Mouse (Mus musculus): Measurements from ENCODE around the gene Tex2. TPM values are rescaled to one million over a fixed set of nuclear protein-coding genes. Genes with fewer than 3 reads are reported as not detected.

The Tex2 gene
- total and polyA plus RNA-seq, 3 experiments = 4.0 to 5.0 (median 4.5) TPM

DNA sequence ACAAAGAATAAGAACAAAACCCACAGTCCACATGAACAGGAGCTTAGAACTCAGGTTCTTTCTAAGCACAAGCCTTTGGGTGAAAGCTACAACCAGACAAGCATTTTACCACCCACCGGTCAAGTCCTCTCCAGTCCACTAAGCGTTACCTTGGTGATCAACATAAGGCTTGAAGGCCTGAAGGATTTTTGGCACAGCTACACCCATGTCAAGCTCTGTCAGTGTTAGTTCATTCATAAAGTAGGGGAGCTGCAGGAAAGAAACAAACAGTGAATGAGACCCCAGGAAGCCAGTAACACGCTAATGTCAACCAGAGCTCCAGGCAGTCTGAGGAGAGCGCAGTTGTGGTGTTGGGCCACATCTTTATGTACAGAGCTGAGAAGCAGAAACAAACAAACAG is 84.1 kb downstream of the Tex2 start:
- DNase-seq (ENCODE audit: extremely low read depth) = no peak
- H3K4me2 ChIP-seq (ENCODE audit: insufficient read depth, low read depth, poor library complexity, severe bottlenecking) = no peak overlapping the region
- dilution Hi-C loops (cut with MboI; ENCODE audit: extremely low pct_ligation_motif_present, extremely low pct_unique_long_range_greater_than_20kb, low sequenced_read_pairs) (no loop called here), in situ Hi-C loops (cut with MboI; ENCODE audit: low pct_ligation_motif_present, low pct_unique_long_range_greater_than_20kb, low sequenced_read_pairs) (no loop called here)
- H3K27me3 ChIP-seq (replicated peaks) = no peaks in the 10 kb centered on the region
- no peak overlapping the region for H3K27ac ChIP-seq (ENCODE audit: insufficient read depth, low read depth)
- no peaks in the 10 kb centered on the region for H3K9me3 ChIP-seq (replicated peaks; ENCODE audit: low read length)
- H3K79me2 ChIP-seq (replicated peaks; ENCODE audit: control insufficient read depth, extremely low read depth, insufficient read depth, poor library complexity, severe bottlenecking) = no peaks in the 10 kb centered on the region
- peaks cover 0 to 21% of the 10 kb centered on the region in 2 experiments for H3K36me3 ChIP-seq (replicated peaks in 1 of 2; ENCODE audit: control insufficient read depth in 1 of 2, insufficient read depth in 1 of 2, low read length in 1 of 2)
- no peak overlapping the region for H3K9ac ChIP-seq (ENCODE audit: insufficient read depth, low read depth)
- H3K4me3 ChIP-seq (replicated peaks in 1 of 3; ENCODE audit: low read depth in 2 of 3, low read length in 2 of 3, poor library complexity in 1 of 3) = no peak overlapping the region
- peaks cover 0 to 8% of the 10 kb centered on the region in 2 experiments; a peak in 2 of 4 replicates for H3K4me1 ChIP-seq (ENCODE audit: control insufficient read depth in 1 of 2, insufficient read depth in 2 of 2)
- TF ChIP-seq ZKSCAN1 (IDR thresholded peaks at IDR 0.05; ENCODE audit: borderline replicate concordance, low read depth, low read length) = no peak
- TF ChIP-seq JUND (conservative IDR thresholded peaks at IDR 0.05; ENCODE audit: low read depth, low read length) = no peak
- TF ChIP-seq POLR2AphosphoS2 (IDR thresholded peaks at IDR 0.05; ENCODE audit: low read depth, low read length) = no peak
- TF ChIP-seq PAX5 (IDR thresholded peaks at IDR 0.05; ENCODE audit: low read length) = no peak
- no peak for TF ChIP-seq CTCF (conservative IDR thresholded peaks at IDR 0.05 in 1 of 2, IDR thresholded peaks at IDR 0.05 in 1 of 2; ENCODE audit: low read depth in 2 of 2, low read length in 2 of 2)
- TF ChIP-seq GABPA (IDR thresholded peaks at IDR 0.05; ENCODE audit: insufficient replicate concordance, low read depth, low read length) = no peak
- no peak for TF ChIP-seq MYC (IDR thresholded peaks at IDR 0.05; ENCODE audit: low read depth, low read length)
- TF ChIP-seq MXI1 (IDR thresholded peaks at IDR 0.05; ENCODE audit: low read depth, low read length) = no peak
- no peak for TF ChIP-seq ELF1 (IDR thresholded peaks at IDR 0.05; ENCODE audit: low read depth, low read length)
- TF ChIP-seq MAZ (IDR thresholded peaks at IDR 0.05; ENCODE audit: low read depth, low read length) = no peak
- TF ChIP-seq MAX (IDR thresholded peaks at IDR 0.05; ENCODE audit: low read length) = no peak
- TF ChIP-seq E2F4 (IDR thresholded peaks at IDR 0.05; ENCODE audit: insufficient replicate concordance, low read depth, low read length) = no peak
- TF ChIP-seq USF1 (IDR thresholded peaks at IDR 0.05; ENCODE audit: low read depth, low read length) = no peak
- no peak for TF ChIP-seq JUN (IDR thresholded peaks at IDR 0.05; ENCODE audit: insufficient read depth, low read depth, low read length)
- no peak for TF ChIP-seq ETS1 (conservative IDR thresholded peaks at IDR 0.05; ENCODE audit: low read depth, low read length)

- H3K9me3 ChIP-seq (replicated peaks; ENCODE audit: low read length) = no peaks in the 10 kb centered on the region
- H3K27me3 ChIP-seq (replicated peaks) = no peaks in the 10 kb centered on the region
- in situ Hi-C loops (cut with MboI; ENCODE audit: low pct_ligation_motif_present, low pct_unique_long_range_greater_than_20kb, low sequenced_read_pairs) = no loop called here
- no peak for DNase-seq (ENCODE audit: extremely low read depth)
- H3K9ac ChIP-seq (ENCODE audit: insufficient read depth, low read depth) = no peak overlapping the region
- H3K4me3 ChIP-seq (replicated peaks in 1 of 3; ENCODE audit: low read depth in 2 of 3, low read length in 2 of 3, poor library complexity in 1 of 3) = no peak overlapping the region
- no peaks in the 10 kb centered on the region for H3K79me2 ChIP-seq (replicated peaks; ENCODE audit: control insufficient read depth, extremely low read depth, insufficient read depth, poor library complexity, severe bottlenecking)
- no peak overlapping the region for H3K27ac ChIP-seq (ENCODE audit: insufficient read depth, low read depth)
- no peak overlapping the region for H3K4me2 ChIP-seq (ENCODE audit: insufficient read depth, low read depth, poor library complexity, severe bottlenecking)
- H3K4me1 ChIP-seq (ENCODE audit: control insufficient read depth in 1 of 2, insufficient read depth in 2 of 2) = no peaks in the 10 kb centered on the region
- dilution Hi-C loops (cut with MboI; ENCODE audit: extremely low pct_ligation_motif_present, extremely low pct_unique_long_range_greater_than_20kb, low sequenced_read_pairs) = no loop called here
- H3K36me3 ChIP-seq (replicated peaks in 1 of 2; ENCODE audit: control insufficient read depth in 1 of 2, insufficient read depth in 1 of 2, low read length in 1 of 2) = peaks cover 0 to 20% of the 10 kb centered on the region in 2 experiments
- TF ChIP-seq USF1 (IDR thresholded peaks at IDR 0.05; ENCODE audit: low read depth, low read length) (no peak), EP300 (IDR thresholded peaks at IDR 0.05; ENCODE audit: low read length) (no peak), NELFE (IDR thresholded peaks at IDR 0.05; ENCODE audit: low read depth, low read length) (no peak), HCFC1 (IDR thresholded peaks at IDR 0.05; ENCODE audit: low read depth, low read length) (no peak), ZMIZ1 (IDR thresholded peaks at IDR 0.05; ENCODE audit: low read depth, low read length) (no peak), JUND (conservative IDR thresholded peaks at IDR 0.05; ENCODE audit: low read depth, low read length) (no peak), MEF2A (IDR thresholded peaks at IDR 0.05; ENCODE audit: borderline replicate concordance, low read depth, low read length) (no peak), GABPA (IDR thresholded peaks at IDR 0.05; ENCODE audit: insufficient replicate concordance, low read depth, low read length) (no peak), CHD1 (IDR thresholded peaks at IDR 0.05; ENCODE audit: low read depth, low read length) (no peak), IRF4 (IDR thresholded peaks at IDR 0.05; ENCODE audit: low read depth, low read length) (no peak), TCF12 (IDR thresholded peaks at IDR 0.05; ENCODE audit: low read depth, low read length) (no peak), RCOR1 (conservative IDR thresholded peaks at IDR 0.05; ENCODE audit: low read depth, low read length) (no peak), TBP (conservative IDR thresholded peaks at IDR 0.05; ENCODE audit: low read depth, low read length) (no peak), PAX5 (IDR thresholded peaks at IDR 0.05; ENCODE audit: low read length) (no peak), RAD21 (IDR thresholded peaks at IDR 0.05; ENCODE audit: low read depth, low read length) (no peak), MAX (IDR thresholded peaks at IDR 0.05; ENCODE audit: low read length) (no peak)
Observed at GRCm38 (mm10) chr11:106527926-106528325, 85.3 kb downstream of the Tex2 start.

Measured in CH12.LX (cell line).